Mouse (Mus musculus): Measurements from ENCODE around the gene Rapgef4.

GRCm38 (mm10) chr2:72155102-72155773 is 174.2 kb downstream of the Rapgef4 start:
- no peak for TF ChIP-seq CTCF (IDR thresholded peaks at IDR 0.05; ENCODE audit: low read depth)
- no peak for TF ChIP-seq EP300 (optimal IDR thresholded peaks at IDR 0.05)

Measured in stomach, postnatal 0 days (tissue).